Mouse (Mus musculus) intestine, embryonic 16.5 days (tissue): ENCODE measurements around the gene Gm20388. TPM values are rescaled to one million over a fixed set of nuclear protein-coding genes. Genes with fewer than 3 reads are reported as not detected.

Experiments used
- ATAC-seq: fragments of 200-750 bp; cut with Nextera tagmentation; 2 replicates; pipeline ENCODE4 v1.8.0; 2017; ENCODE audit warnings: moderate TSS enrichment, moderate library complexity
- H3K27ac ChIP-seq: fragments of 300-500 bp; sonication (generic); 2 replicates; pipeline ENCODE4 v1.5.1; 2014; ENCODE audit warnings: mild to moderate bottlenecking, low read length
- H3K27me3 ChIP-seq: fragments of 300-500 bp; sonication (generic); replicated peaks from 2 replicates; pipeline ENCODE4 v1.6.1; 2014; ENCODE audit warnings: low read length, control low read depth, mixed read lengths; ENCODE audit not compliant: control insufficient read depth, insufficient read depth
- H3K36me3 ChIP-seq: fragments of 300-500 bp; sonication (generic); 2 replicates; pipeline ENCODE4 v1.6.1; 2014; ENCODE audit warnings: low read length, control low read depth; ENCODE audit not compliant: control insufficient read depth, insufficient read depth
- H3K4me1 ChIP-seq: fragments of 300-500 bp; sonication (generic); 2 replicates; pipeline ENCODE4 v1.6.1; 2014; ENCODE audit warnings: low read length, control low read depth, mixed read lengths; ENCODE audit not compliant: control insufficient read depth, insufficient read depth
- H3K4me2 ChIP-seq: fragments of 300-500 bp; sonication (generic); 2 replicates; pipeline ENCODE4 v1.6.1; 2014; ENCODE audit warnings: low read depth, low read length, control low read depth
- H3K4me3 ChIP-seq: fragments of 300-500 bp; sonication (generic); 2 replicates; pipeline ENCODE4 v1.5.1; 2014; ENCODE audit warnings: mild to moderate bottlenecking, low read length
- H3K9ac ChIP-seq: fragments of 300-500 bp; sonication (generic); 2 replicates; pipeline ENCODE4 v1.6.1; 2014; ENCODE audit warnings: low read depth, low read length
- H3K9me3 ChIP-seq: fragments of 300-500 bp; sonication (generic); 2 replicates; pipeline ENCODE4 v1.6.1; 2016; ENCODE audit warnings: low read length, control low read depth; ENCODE audit not compliant: control insufficient read depth
- WGBS: fragments of 180-500 bp; shearing (Covaris S2); extraction: QIAGEN DNeasy Blood & Tissue Kit; methylation state at CpG from one replicate; pipeline ENCODE4 v1.1.7; 2014; 5-methylcytosine and 5-hydroxymethylcytosine counted together
- polyA plus RNA-seq: library from polyadenylated mRNA; unstranded; fragments of >200 nt; fragmentation: Nextera tagmentation; extraction: Ambion mirVana; gene quantifications from 2 replicates; pipeline ENCODE4 v1.2.1, GENCODE M21; 2015

Gene Gm20388
- polyA plus RNA-seq, 1 experiment from 2014 or later = 5.8 TPM

DNA sequence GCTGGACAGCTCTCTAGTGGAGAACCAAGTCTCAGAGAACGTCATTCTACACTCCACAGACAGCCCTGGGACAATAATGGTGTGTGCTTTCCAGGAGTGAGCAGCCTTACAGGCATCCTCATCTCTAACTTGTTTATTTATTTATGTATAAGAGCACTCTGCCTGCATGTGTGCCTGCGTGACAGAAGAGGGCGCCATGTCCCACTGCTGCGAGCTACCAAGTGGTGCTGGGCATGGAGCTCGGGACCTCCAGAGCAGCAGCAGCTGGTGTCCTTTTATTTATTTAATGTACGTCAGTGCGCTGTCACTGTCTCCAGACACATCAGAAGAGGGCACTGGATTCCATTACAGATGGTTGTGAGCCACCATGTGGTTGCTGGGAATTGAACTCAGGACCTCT is 3016.1 kb downstream of the Gm20388 start:
- H3K9ac ChIP-seq = no peak overlapping the region
- H3K36me3 ChIP-seq = no peaks in the 10 kb centered on the region
- H3K4me3 ChIP-seq = no peak overlapping the region
- peaks cover 30% of the 10 kb centered on the region for H3K4me1 ChIP-seq
- H3K27ac ChIP-seq = no peak overlapping the region
- no peaks in the 10 kb centered on the region for H3K27me3 ChIP-seq
- no peaks in the 10 kb centered on the region for H3K9me3 ChIP-seq
- 73% methylated on average over 7 of the region's 7 CpGs for WGBS
- no peak overlapping the region for H3K4me2 ChIP-seq
- ATAC-seq = no peak

DNA sequence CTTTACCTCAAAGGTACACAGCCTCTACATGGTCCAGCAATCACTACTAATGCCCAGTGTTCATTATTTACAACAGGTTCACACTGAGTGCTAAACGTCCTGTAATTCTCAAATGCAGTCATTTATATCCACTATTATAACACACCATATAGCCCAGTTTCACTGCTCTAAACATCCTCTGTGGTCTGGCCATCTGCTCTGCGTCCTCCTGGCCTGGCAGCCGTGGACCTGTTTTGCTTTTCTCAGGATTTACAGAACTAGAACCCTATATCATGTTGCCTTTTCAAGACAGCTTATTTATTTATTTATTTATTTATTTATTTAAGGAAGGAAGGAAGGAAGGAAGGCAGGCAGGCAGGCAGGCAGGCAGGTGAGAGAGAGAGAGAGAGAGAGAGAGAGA is 3017.2 kb downstream of the Gm20388 start:
- Histone ChIP-seq H3K4me3 (no peak overlapping the region), H3K4me2 (no peak overlapping the region), H3K4me1 (peaks cover 39% of the 10 kb centered on the region), H3K27ac (no peak overlapping the region), H3K9me3 (no peaks in the 10 kb centered on the region), H3K9ac (no peak overlapping the region), H3K36me3 (no peaks in the 10 kb centered on the region), H3K27me3 (no peaks in the 10 kb centered on the region)
- no peak for ATAC-seq
- WGBS = 61% methylated on average over 3 of the region's 3 CpGs

DNA sequence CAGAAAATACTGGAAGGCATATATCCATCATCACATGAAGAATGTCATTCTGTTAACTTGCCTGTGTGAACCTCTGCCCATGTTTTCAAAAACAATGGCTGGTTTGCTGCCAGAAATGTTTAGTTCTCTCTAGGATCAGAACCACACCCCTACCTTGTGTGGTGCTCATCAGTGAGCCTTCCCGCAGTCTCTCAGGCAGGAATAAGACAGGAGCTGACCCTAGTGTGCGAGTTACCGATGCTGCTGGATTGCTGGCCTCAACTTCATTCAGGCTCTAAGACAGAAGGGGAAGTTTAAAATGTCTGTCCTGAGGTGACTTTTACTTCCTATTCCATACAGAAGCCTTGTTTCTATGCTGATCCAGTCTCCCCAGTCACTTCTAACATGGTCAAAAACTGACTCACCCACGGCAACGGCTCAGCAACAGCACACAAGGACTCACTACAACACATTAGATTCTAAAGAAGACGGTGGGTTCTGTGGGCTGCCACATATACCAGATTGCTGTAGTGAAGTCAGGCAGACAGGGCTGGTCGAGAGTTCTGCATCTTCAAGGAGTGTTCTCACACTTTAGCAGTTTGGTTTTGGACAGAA is 3018.1 kb downstream of the Gm20388 start:
- Histone ChIP-seq H3K27ac (no peak overlapping the region), H3K9me3 (no peaks in the 10 kb centered on the region), H3K4me3 (no peak overlapping the region), H3K9ac (no peak overlapping the region), H3K4me1 (peaks cover 40% of the 10 kb centered on the region), H3K36me3 (no peaks in the 10 kb centered on the region), H3K4me2 (no peak overlapping the region), H3K27me3 (no peaks in the 10 kb centered on the region)
- 81% methylated on average over 7 of the region's 7 CpGs for WGBS
- no peak for ATAC-seq

DNA sequence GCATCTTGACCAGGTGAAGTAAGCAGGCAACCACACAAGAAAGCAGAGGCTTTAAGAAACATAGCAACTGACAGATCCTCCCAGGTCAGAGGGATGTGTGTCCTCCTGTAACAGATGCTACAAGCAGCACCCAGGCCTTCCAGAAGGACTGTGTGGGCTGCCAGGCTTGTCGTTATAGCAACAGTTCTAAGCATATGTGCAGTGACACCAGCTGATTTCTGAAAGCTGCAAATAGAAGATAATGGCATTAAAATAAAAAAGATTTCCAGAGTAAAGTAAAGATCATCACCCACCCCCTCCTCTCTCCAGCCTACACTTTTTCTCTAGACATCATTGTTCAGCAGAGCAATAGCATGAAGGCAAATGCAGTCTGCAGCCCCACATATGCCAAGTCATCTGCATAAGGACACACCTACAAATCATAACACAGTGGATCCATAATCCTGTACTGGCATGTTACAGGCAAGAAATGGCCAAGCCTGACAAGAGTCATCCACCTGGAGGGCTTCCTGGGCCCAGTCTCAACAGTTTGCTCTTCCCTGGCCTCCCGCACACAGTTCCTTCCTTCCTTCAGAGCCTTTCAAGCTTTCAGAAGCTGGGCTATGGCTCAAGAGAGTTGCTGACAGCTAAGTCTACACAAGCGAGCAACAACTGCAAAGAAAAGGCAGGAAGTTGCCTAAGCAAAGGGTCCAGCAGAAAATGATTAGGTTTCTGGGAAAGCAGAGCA is 3021.4 kb downstream of the Gm20388 start:
- 64% methylated on average over 3 of the region's 3 CpGs for WGBS
- H3K27me3 ChIP-seq = no peaks in the 10 kb centered on the region
- no peak overlapping the region for H3K9ac ChIP-seq
- peaks cover 32% of the 10 kb centered on the region for H3K4me1 ChIP-seq
- H3K36me3 ChIP-seq = no peaks in the 10 kb centered on the region
- H3K4me2 ChIP-seq = no peak overlapping the region
- ATAC-seq = no peak
- H3K9me3 ChIP-seq = no peaks in the 10 kb centered on the region
- H3K27ac ChIP-seq = peak overlapping the region; percentile 68
- H3K4me3 ChIP-seq = no peak overlapping the region

DNA sequence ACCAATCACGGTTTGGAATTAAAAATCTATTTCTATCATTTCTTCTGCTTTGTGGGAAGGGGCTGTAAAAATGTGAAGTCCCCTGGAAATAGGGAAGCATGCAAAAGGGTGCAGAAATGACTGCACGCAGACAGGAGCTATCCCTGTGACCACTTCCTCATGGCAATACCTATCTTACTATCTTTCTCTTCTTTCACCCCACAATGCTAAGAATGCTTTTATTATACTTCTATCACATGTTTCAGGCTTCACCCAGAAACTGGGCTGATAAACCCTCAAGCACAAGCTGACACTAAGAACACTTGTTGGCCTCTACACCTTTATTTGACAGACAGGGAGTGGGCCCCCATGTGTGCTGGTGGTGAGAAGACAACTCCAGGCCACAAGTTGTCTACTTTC is 3021.9 kb downstream of the Gm20388 start:
- Histone ChIP-seq H3K4me3 (no peak overlapping the region), H3K4me2 (no peak overlapping the region), H3K9ac (no peak overlapping the region), H3K27ac (peak overlapping the region; percentile 68), H3K4me1 (peaks cover 30% of the 10 kb centered on the region), H3K9me3 (no peaks in the 10 kb centered on the region), H3K27me3 (no peaks in the 10 kb centered on the region), H3K36me3 (no peaks in the 10 kb centered on the region)
- WGBS = 57% methylated on average over 2 of the region's 2 CpGs
- ATAC-seq = peak; percentile 61

DNA sequence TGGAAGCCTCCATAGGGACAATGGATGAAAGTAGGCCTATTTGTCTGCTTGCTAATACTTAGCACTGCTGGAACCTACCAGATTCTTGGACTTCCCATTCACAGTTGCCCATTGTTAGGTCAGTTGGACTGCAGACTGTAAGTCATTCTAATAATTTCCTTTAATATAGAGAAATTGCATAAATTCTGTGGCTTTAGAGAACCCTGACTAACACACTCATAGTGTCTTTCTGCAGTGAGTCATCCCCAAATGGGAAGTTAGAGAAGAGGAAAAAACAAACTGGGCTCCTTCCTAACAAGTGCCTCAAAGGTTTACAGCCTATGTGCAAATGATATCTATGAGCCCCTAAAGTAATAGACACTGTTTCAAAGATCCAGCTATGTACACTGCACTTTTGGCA is 3023.3 kb downstream of the Gm20388 start:
- Histone ChIP-seq H3K4me3 (no peak overlapping the region), H3K27ac (no peak overlapping the region), H3K27me3 (no peaks in the 10 kb centered on the region), H3K4me2 (no peak overlapping the region), H3K36me3 (no peaks in the 10 kb centered on the region), H3K4me1 (peaks cover 40% of the 10 kb centered on the region), H3K9ac (no peak overlapping the region), H3K9me3 (no peaks in the 10 kb centered on the region)
- no peak for ATAC-seq

DNA sequence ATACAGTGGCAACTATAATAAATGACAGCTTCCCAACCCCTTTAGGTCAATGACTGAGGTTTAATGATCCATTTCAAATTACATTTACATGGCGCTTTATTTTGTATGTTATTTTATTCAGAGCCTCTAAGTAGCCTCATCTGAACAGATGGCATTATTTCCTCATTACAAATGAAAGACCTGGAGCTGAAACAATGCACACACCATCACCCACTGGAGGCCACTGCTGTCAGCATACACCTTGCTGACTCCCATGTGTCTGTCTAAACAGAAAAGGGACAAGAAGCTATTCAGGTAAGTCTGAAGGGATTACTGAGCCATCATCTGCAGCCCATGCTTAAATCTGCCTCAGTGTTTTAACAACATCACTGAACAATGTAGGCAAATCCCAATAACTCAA is 3024.5 kb downstream of the Gm20388 start:
- Histone ChIP-seq H3K4me2 (no peak overlapping the region), H3K4me1 (peaks cover 45% of the 10 kb centered on the region), H3K27me3 (no peaks in the 10 kb centered on the region), H3K9ac (no peak overlapping the region), H3K36me3 (no peaks in the 10 kb centered on the region), H3K4me3 (no peak overlapping the region), H3K9me3 (no peaks in the 10 kb centered on the region), H3K27ac (no peak overlapping the region)
- no peak for ATAC-seq
- WGBS = 83% methylated on average over 1 of the region's 1 CpGs

DNA sequence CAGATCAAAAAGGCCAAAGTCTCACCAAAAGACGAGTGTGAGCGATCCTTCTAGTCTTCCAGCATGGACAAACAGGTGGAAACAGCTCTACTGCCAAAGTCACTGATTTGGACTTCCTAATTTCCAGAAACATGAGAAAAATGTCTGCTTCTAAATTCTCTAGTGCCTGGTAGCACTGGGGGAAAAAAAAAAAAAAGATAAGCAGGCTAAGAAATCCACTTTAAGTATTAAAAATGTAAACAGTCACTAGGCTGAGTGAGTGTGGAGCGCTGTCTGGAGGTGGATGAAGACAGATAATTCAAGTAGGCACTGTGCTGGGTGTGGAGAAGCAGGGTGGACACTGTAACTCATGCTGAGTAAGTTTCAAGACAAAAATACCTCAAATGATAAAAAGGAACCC is 3025.3 kb downstream of the Gm20388 start:
- H3K4me1 ChIP-seq = peaks cover 45% of the 10 kb centered on the region
- H3K4me2 ChIP-seq = no peak overlapping the region
- no peak overlapping the region for H3K9ac ChIP-seq
- WGBS = 66% methylated on average over 3 of the region's 3 CpGs
- no peaks in the 10 kb centered on the region for H3K27me3 ChIP-seq
- H3K9me3 ChIP-seq = no peaks in the 10 kb centered on the region
- no peak overlapping the region for H3K4me3 ChIP-seq
- ATAC-seq = no peak
- H3K27ac ChIP-seq = no peak overlapping the region
- no peaks in the 10 kb centered on the region for H3K36me3 ChIP-seq

DNA sequence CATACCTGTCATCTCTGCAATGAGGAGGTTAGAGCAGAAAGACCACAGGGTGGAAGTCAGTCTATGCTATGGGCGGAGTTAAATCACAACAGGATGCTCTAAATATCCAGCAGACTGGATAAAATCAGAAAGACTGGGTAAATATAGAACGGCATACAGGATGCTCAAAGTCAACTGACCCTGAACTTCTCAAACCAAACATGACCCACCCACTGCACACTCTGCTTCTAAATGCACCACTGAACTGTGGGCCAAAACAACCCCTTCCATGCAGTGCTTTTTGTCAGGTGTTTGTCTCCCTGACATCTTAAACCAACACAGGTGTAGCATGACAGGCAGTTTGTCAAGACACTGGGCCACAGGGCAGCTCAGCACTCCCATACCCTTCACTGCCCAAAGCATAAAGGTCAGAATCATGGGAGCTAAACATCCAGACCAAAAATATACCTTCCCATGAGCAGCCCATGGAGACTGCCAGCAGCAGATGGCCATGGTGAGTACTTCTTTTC is 3027.0 kb downstream of the Gm20388 start:
- WGBS = 61% methylated on average over 2 of the region's 2 CpGs
- no peak overlapping the region for H3K4me2 ChIP-seq
- ATAC-seq = no peak
- no peaks in the 10 kb centered on the region for H3K9me3 ChIP-seq
- H3K9ac ChIP-seq = no peak overlapping the region
- no peaks in the 10 kb centered on the region for H3K27me3 ChIP-seq
- H3K4me1 ChIP-seq = peaks cover 40% of the 10 kb centered on the region
- no peak overlapping the region for H3K4me3 ChIP-seq
- H3K27ac ChIP-seq = no peak overlapping the region
- no peaks in the 10 kb centered on the region for H3K36me3 ChIP-seq
